Mouse (Mus musculus) stomach, postnatal 0 days (tissue): ENCODE measurements around the gene Glb1. TPM values are rescaled to one million over a fixed set of nuclear protein-coding genes. Genes with fewer than 3 reads are reported as not detected.
"Not testable (repeated sequence)": the region's sequence is repeated elsewhere in the genome, so short reads cannot be mapped to it uniquely, and the experiment has no call there.

ENCODE experiments used
- ATAC-seq: fragments of 200-750 bp; cut with Nextera tagmentation; 2 replicates; pipeline ENCODE4 v1.8.0; 2017; ENCODE audit not compliant: low FRiP score, low TSS enrichment
- DNase-seq: peaks from one replicate; pipeline ENCODE4 v3.0.0-alpha.2; 2016; ENCODE audit warnings: low spot score
- H3K27ac ChIP-seq: fragments of 300-500 bp; sonication (generic); replicated peaks from 2 replicates; pipeline ENCODE4 v1.5.1; 2014; ENCODE audit warnings: mild to moderate bottlenecking, control low read depth
- H3K27me3 ChIP-seq: fragments of 300-500 bp; sonication (generic); 2 replicates; pipeline ENCODE4 v1.6.1; 2014; ENCODE audit warnings: low read length; ENCODE audit not compliant: control insufficient read depth, insufficient read depth
- H3K36me3 ChIP-seq: fragments of 300-500 bp; sonication (generic); 2 replicates; pipeline ENCODE4 v1.6.1; 2014; ENCODE audit warnings: low read length, mixed read lengths; ENCODE audit not compliant: control insufficient read depth, insufficient read depth
- H3K4me1 ChIP-seq: fragments of 300-500 bp; sonication (generic); replicated peaks from 2 replicates; pipeline ENCODE4 v1.6.1; 2014; ENCODE audit warnings: antibody characterized with exemption; ENCODE audit not compliant: control insufficient read depth, insufficient read depth
- H3K4me2 ChIP-seq: fragments of 300-500 bp; sonication (generic); replicated peaks from 2 replicates; pipeline ENCODE4 v1.6.1; 2014; ENCODE audit warnings: low read depth, mild to moderate bottlenecking, control low read depth, moderate library complexity
- H3K4me3 ChIP-seq: fragments of 300-500 bp; sonication (generic); 2 replicates; pipeline ENCODE4 v1.5.1; 2014; ENCODE audit warnings: low read depth, low read length, control low read depth
- H3K9ac ChIP-seq: fragments of 300-500 bp; sonication (generic); 2 replicates; pipeline ENCODE4 v1.6.1; 2014; ENCODE audit warnings: mild to moderate bottlenecking, low read length, control low read depth, mixed read lengths
- H3K9me3 ChIP-seq: fragments of 300-500 bp; sonication (generic); 2 replicates; pipeline ENCODE4 v1.6.1; 2016; ENCODE audit warnings: low read length; ENCODE audit not compliant: control insufficient read depth
- CTCF ChIP-seq: IDR thresholded peaks from 2 replicates; pipeline ENCODE4 v1.5.1; 2016; ENCODE audit warnings: antibody characterized with exemption, low read depth, mild to moderate bottlenecking, moderate library complexity
- EP300 ChIP-seq: optimal IDR thresholded peaks from 2 replicates; pipeline ENCODE3; 2016; ENCODE audit warnings: antibody characterized with exemption
- WGBS: fragments of 180-500 bp; shearing (Covaris S2); extraction: QIAGEN DNeasy Blood & Tissue Kit; methylation state at CpG from one replicate; pipeline ENCODE4 v1.1.7; 2014; 5-methylcytosine and 5-hydroxymethylcytosine counted together
- polyA plus RNA-seq: library from polyadenylated mRNA; unstranded; fragments of >200 nt; fragmentation: Nextera tagmentation; extraction: Ambion mirVana; gene quantifications from 2 replicates; pipeline ENCODE4 v1.2.1, GENCODE M21; 2015

The Glb1 gene
- polyA plus RNA-seq, 1 experiment from 2014 or later: 28.2 TPM

- H3K4me3 ChIP-seq: peak within 1 kb of the TSS; percentile 73
- no peaks in the 10 kb centered on the region for H3K4me1 ChIP-seq
- H3K36me3 ChIP-seq: no peaks in the 10 kb centered on the region; the same call in 1 of the 2 replicates
- H3K9me3 ChIP-seq: no peaks in the 10 kb centered on the region
- no peak for TF ChIP-seq CTCF
- TF ChIP-seq EP300: no peak
- no peaks in the 10 kb centered on the region for H3K27me3 ChIP-seq
- DNase-seq (peak; percentile 88), ATAC-seq (peak; percentile 83)
- peak within 1 kb of the TSS; percentile 85 for H3K9ac ChIP-seq
- 2% methylated on average over 85 of the region's 96 CpGs for WGBS
- H3K4me2 ChIP-seq: peak within 1 kb of the TSS; percentile 86
- H3K27ac ChIP-seq: peak within 1 kb of the TSS; percentile 92
These were observed 10.7 kb upstream of the Glb1 start, which contains the start of gene Crtap for GRCm38 (mm10) chr9:114389905-114390748. Gene Crtap, minus strand, starts transcription at chr9:114390675.

GRCm38 (mm10) chr9:114390749-114391075, 10.2 kb upstream of the Glb1 start:
- DNase-seq: no peak
- no peaks in the 10 kb centered on the region for H3K4me1 ChIP-seq
- TF ChIP-seq CTCF: no peak
- no peak for TF ChIP-seq EP300
- H3K9ac ChIP-seq: peak overlapping the region; percentile 85
- peak overlapping the region; percentile 73 for H3K4me3 ChIP-seq
- no peaks in the 10 kb centered on the region; the same call in 1 of the 2 replicates for H3K36me3 ChIP-seq
- 2% methylated on average over 10 of the region's 10 CpGs for WGBS
- peak overlapping the region; percentile 86 for H3K4me2 ChIP-seq
- no peak for ATAC-seq
- H3K27me3 ChIP-seq: no peaks in the 10 kb centered on the region
- no peaks in the 10 kb centered on the region for H3K9me3 ChIP-seq
- peak overlapping the region; percentile 92 for H3K27ac ChIP-seq

- H3K4me1 ChIP-seq, H3K4me3 ChIP-seq, H3K4me2 ChIP-seq, H3K9me3 ChIP-seq, H3K36me3 ChIP-seq, H3K9ac ChIP-seq, H3K27ac ChIP-seq, ATAC-seq, DNase-seq, H3K27me3 ChIP-seq: not testable (repeated sequence)
- WGBS: 53% methylated on average over 6 of the region's 6 CpGs
These were observed 6.7 kb upstream of the Glb1 start for GRCm38 (mm10) chr9:114394136-114394535.

DNA sequence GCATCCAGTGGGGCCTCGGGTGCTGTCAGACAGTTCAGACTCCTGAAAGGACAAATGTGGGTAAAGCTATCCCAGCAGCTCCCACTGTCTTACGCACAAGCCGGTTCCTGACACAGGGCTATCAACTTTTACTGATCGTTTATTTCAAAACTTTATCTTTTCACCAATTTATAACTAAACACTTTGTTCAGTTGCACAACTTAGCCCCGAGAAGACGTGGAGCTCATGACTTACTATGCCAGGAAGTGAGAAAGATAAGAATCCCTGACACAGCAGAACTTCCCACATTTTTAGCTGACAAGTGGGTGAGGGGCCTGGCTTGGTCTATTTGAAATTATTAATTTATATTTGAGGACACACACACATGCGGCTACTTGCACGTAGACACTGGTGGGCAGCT, 6.2 kb upstream of the Glb1 start:
- Histone ChIP-seq H3K4me2 (no peak overlapping the region), H3K36me3 (no peaks in the 10 kb centered on the region), H3K4me1 (no peaks in the 10 kb centered on the region), H3K4me3 (no peak overlapping the region), H3K27ac (no peak overlapping the region), H3K27me3 (no peaks in the 10 kb centered on the region), H3K9ac (no peak overlapping the region), H3K9me3 (no peaks in the 10 kb centered on the region)
- no peak for ATAC-seq
- no peak for DNase-seq
- WGBS: 75% methylated on average over 8 of the region's 8 CpGs
- TF ChIP-seq EP300 (no peak), CTCF (no peak)

DNA sequence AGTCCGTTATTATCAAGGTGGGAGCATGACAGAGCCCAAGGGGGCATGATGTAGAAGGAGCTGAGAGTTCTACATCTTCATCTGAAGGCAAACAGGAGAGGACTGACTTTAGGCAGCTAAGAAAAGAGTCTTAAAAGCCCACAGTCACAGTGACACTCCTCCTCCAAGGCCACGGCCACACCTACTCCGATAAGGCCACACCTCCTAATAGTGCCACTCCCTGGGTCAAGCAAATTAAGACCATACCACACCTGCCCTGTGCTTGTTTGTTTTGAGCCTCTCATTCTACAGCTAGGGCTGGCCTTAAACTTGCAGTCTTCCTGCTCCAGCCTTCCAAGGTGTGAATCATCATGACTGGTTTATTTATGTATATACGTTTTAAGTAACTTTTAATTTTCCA, 5.6 kb upstream of the Glb1 start:
- no peak overlapping the region for H3K27ac ChIP-seq
- 80% methylated on average over 4 of the region's 4 CpGs for WGBS
- H3K4me3 ChIP-seq: no peak overlapping the region
- H3K4me2 ChIP-seq: no peak overlapping the region
- no peak for TF ChIP-seq CTCF
- TF ChIP-seq EP300: no peak
- H3K4me1 ChIP-seq: no peaks in the 10 kb centered on the region
- no peaks in the 10 kb centered on the region for H3K27me3 ChIP-seq
- peak; percentile 82 for ATAC-seq
- H3K9ac ChIP-seq: no peak overlapping the region
- no peaks in the 10 kb centered on the region for H3K36me3 ChIP-seq
- no peaks in the 10 kb centered on the region for H3K9me3 ChIP-seq
- DNase-seq: peak; percentile 46

GRCm38 (mm10) chr9:114399680-114400079, 1.2 kb upstream of the Glb1 start:
- no peak for TF ChIP-seq CTCF
- no peak for TF ChIP-seq EP300
- no peaks in the 10 kb centered on the region for H3K27me3 ChIP-seq
- DNase-seq (no peak), ATAC-seq (no peak)
- 0 out of 2 replicates have a peak, but pooled peaks cover 3% of the 10 kb centered on the region for H3K9me3 ChIP-seq
- no peak overlapping the region for H3K9ac ChIP-seq
- H3K4me2 ChIP-seq: no peak overlapping the region
- H3K27ac ChIP-seq: no peak overlapping the region
- 90% methylated on average over 12 of the region's 12 CpGs for WGBS
- no peak overlapping the region for H3K4me3 ChIP-seq
- H3K4me1 ChIP-seq: 0 out of 2 replicates have a peak, but pooled peaks cover 2% of the 10 kb centered on the region
- peaks cover 5% of the 10 kb centered on the region for H3K36me3 ChIP-seq
